Mouse (Mus musculus) kidney, adult 2 months (tissue): ENCODE results near the gene Dnah7b. TPM values are rescaled to one million over a fixed set of nuclear protein-coding genes. Genes with fewer than 3 reads are reported as not detected.
"Not testable (repeated sequence)": the region's sequence is repeated elsewhere in the genome, so short reads cannot be mapped to it uniquely, and the experiment has no call there.

Source experiments
- DNase-seq: peaks from one replicate; pipeline ENCODE4 v3.0.0; 2021
- H3K27ac ChIP-seq: fragments of 200-500 bp; 2 replicates; pipeline ENCODE4 v1.5.1; 2012; ENCODE audit warnings: low read depth, low read length, control low read depth, inconsistent platforms; ENCODE audit not compliant: insufficient read depth
- H3K27me3 ChIP-seq: fragments of 200-500 bp; replicated peaks from 2 replicates; pipeline ENCODE4 v1.6.1; 2012; ENCODE audit warnings: mild to moderate bottlenecking, moderate library complexity, low read length, inconsistent platforms; ENCODE audit not compliant: control insufficient read depth, insufficient read depth
- H3K36me3 ChIP-seq: fragments of 200-500 bp; 2 replicates; pipeline ENCODE4 v1.6.1; 2012; ENCODE audit warnings: mild to moderate bottlenecking, moderate library complexity, low read length, inconsistent platforms; ENCODE audit not compliant: control insufficient read depth, insufficient read depth
- H3K4me1 ChIP-seq: fragments of 200-500 bp; 2 replicates; pipeline ENCODE4 v1.6.1; 2011; ENCODE audit warnings: low read length; ENCODE audit not compliant: control insufficient read depth, insufficient read depth
- H3K4me3 ChIP-seq: fragments of 200-500 bp; 2 replicates; pipeline ENCODE4 v1.5.1; 2011; ENCODE audit warnings: mild to moderate bottlenecking, low read depth, low read length, control low read depth; ENCODE audit not compliant: insufficient read depth
- CTCF ChIP-seq: fragments of 200-500 bp; conservative IDR thresholded peaks from 2 replicates; pipeline ENCODE4 v1.5.1; 2011; ENCODE audit warnings: low read depth, mild to moderate bottlenecking, control low read depth, low read length, moderate library complexity, mixed read lengths; ENCODE audit not compliant: insufficient read depth, insufficient read length
- POLR2A ChIP-seq: fragments of 200-500 bp; IDR thresholded peaks from one replicate; pipeline ENCODE4 v1.6.1; 2011; ENCODE audit warnings: low read depth, low read length, control low read depth
- WGBS: fragments of 180-500 bp; shearing (Covaris S2); methylation state at CpG from one replicate; pipeline ENCODE4 v1.1.7; 2018; 5-methylcytosine and 5-hydroxymethylcytosine counted together
- polyA plus RNA-seq: library from polyadenylated mRNA; depleted of rRNA; stranded (reverse); fragments of >200 nt; gene quantifications from 2 replicates; pipeline ENCODE4 v1.2.3, GENCODE M21; 2012; rRNA removed

Gene Dnah7b
- polyA plus RNA-seq, 1 experiment: 4.1 TPM

DNA sequence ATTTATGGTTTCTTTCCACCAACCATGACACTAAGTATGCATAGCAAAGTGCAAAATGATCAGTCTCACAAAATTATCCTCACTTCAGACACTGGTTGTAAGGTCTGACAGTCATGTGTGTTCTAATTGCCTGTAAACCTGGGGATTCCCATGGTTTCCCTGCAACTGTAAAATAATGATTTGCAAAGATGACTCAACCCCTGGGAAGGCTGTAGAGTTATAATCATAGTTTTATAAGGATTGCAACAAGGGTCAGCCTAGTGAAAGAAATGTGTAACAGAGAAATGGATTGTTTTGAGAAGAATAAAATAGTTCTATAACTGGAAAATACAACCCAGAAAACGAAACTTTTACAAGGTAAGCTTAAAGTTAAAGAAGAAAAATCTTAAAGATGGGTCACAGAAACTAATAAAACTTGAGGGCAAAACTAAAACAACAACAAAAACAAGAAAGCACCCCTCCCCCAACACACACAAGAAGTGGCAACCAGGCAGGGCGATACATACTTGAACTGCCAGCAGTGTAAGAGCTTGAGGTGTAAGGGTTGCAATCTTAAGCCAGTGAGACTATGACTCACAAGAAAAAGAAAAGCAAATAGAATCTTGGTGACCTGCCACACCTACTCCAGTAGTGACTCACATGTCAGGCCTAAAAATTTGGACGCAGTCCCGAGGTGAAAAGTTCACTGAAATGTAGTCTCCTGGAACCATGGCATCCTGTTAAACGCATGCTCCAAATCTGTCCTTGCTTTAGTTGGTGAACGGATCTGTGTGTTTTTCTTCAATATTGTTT lies 342.4 kb downstream of the Dnah7b start:
- H3K4me3 ChIP-seq: no peak overlapping the region
- TF ChIP-seq POLR2A: no peak
- no peak for TF ChIP-seq CTCF
- DNase-seq: peak; percentile 11

DNA sequence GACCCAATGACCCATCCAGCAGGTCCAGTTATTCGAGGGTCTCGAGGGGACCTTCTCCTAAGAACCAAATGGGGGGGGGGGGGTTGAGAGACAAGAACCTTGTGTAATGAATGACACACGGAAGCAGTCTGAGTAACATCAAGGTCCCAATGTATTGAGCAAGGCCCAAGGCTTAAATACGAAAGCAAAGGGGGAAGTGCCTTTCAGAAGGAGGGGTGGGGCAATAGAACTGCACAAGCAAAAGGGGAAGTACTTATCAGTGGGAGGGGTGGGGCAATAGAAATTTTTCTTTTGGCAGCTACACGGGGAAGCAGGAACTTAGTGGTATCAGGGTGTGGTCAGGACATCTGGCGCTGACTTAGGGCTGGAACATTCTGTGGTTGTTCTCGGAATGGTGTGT lies 348.7 kb downstream of the Dnah7b start:
- H3K27ac ChIP-seq, H3K36me3 ChIP-seq, H3K27me3 ChIP-seq, H3K4me3 ChIP-seq, DNase-seq, H3K4me1 ChIP-seq: not testable (repeated sequence)
- 85% methylated on average over 7 of the region's 7 CpGs for WGBS

More for the DNA sequence above, 342.4 kb downstream of the Dnah7b start:
- H3K4me1 ChIP-seq: no peaks in the 10 kb centered on the region
- 60% methylated on average over 6 of the region's 6 CpGs for WGBS
- H3K36me3 ChIP-seq: no peaks in the 10 kb centered on the region
- no peak overlapping the region for H3K27ac ChIP-seq
- no peaks in the 10 kb centered on the region for H3K27me3 ChIP-seq

DNA sequence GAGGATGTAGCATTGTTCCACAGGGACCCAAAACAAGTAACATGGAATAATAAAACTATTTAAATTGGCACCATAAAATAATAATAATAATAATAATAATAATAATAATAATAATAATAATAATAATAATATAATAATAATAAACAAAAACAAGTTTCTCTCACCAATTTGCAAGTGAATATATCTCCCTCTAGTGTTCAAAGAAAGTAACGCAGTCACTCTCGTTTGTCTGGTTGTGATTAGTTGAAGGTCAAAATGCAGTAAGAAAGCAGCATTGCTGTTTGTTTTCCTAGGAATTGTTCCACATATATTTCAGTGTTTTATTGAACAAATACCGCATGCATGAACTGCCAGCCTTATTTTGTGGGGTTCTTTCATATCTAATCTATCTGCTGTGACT lies 350.8 kb downstream of the Dnah7b start:
- not testable (repeated sequence) for H3K4me3 ChIP-seq, H3K4me1 ChIP-seq, H3K27me3 ChIP-seq, H3K36me3 ChIP-seq, H3K27ac ChIP-seq
- DNase-seq: peak; percentile 23
- 16% methylated on average over 3 of the region's 3 CpGs for WGBS

DNA sequence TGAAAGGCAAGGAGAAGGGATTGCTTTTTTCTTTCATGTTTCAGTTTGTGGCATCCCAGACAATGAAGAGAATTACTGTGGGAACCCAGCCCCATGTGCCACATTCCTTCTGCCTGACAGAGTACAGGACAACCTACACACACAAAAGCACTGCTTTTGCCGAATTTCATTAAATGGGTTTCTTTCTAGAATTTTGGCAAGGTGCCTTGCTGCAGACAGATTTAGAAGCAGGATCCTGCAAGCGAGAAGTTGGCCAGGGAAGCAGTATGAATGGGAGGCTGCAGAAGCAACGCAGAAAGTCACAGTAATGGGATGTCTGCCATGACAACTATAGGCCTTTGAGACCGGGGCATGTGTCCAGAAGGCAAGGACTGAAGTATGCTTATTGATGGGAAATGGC lies 352.9 kb downstream of the Dnah7b start:
- H3K4me1 ChIP-seq, H3K36me3 ChIP-seq, H3K4me3 ChIP-seq, H3K27ac ChIP-seq, DNase-seq, H3K27me3 ChIP-seq: not testable (repeated sequence)
- 50% methylated on average over 4 of the region's 4 CpGs for WGBS

Other genes starting within 250 kb of the Dnah7b start
- not detected in 2 replicates for gene Gm5269, start 176.0 kb upstream of the Dnah7b start, polyA plus RNA-seq
- 26.9 and 34.2 TPM in 2 replicates for gene Slc40a1, start 139.8 kb upstream of the Dnah7b start, polyA plus RNA-seq